Mouse (Mus musculus) inflammation-experienced regulatory T-cells, adult 6 months (primary cell): ENCODE results near the gene Galk1. TPM values are rescaled to one million over a fixed set of nuclear protein-coding genes. Genes with fewer than 3 reads are reported as not detected.

Source experiments
- ATAC-seq: one replicate; pipeline ENCODE4 v1.8.0; 2017
- polyA plus RNA-seq, 3 experiments: library from polyadenylated mRNA; unstranded; fragments of 100-300 nt; shearing (Covaris generic); gene quantifications; one replicate each; pipeline ENCODE4 v1.2.1; 2017

The Galk1 gene
- 10 to 100 TPM; 14.4 to 20.1 (median 15.9) TPM for polyA plus RNA-seq

DNA sequence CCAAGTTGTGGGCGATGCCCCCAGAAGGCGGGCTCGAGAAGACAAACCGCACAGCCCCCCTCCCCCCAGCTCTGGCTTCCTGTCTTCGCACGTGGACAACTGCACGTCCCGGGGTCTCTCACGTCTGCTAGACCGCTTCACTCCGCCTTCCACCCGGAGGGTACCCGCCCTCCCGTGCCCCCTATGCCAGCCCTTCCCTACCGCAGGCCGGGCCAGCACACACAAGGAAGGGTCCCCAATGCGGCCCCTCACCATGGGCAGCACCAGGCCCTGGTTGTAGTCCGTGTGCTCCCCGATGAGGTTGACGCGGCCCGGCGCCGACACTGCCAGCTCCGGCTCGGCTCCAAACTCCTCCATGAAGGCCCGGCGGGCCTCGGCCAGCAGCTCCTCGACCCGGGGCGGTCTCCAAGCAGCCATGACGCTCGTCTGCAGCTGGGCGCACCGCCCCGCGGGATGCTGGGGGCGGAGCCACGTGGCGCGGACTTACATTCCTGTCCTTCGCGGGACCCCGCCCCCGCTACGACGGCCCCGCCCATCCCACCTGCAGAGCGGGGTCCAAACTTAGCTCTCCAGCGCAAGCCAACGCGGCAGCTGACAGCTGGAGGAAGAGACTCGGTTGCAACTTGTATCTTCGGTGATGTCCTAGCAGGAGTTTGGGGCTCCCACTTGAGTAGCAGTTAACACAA is at the start of gene Galk1:
TSS of gene Galk1 (minus strand) at position 458 of the 686 bp plus-strand sequence.
- ATAC-seq, result peak; percentile 78

DNA sequence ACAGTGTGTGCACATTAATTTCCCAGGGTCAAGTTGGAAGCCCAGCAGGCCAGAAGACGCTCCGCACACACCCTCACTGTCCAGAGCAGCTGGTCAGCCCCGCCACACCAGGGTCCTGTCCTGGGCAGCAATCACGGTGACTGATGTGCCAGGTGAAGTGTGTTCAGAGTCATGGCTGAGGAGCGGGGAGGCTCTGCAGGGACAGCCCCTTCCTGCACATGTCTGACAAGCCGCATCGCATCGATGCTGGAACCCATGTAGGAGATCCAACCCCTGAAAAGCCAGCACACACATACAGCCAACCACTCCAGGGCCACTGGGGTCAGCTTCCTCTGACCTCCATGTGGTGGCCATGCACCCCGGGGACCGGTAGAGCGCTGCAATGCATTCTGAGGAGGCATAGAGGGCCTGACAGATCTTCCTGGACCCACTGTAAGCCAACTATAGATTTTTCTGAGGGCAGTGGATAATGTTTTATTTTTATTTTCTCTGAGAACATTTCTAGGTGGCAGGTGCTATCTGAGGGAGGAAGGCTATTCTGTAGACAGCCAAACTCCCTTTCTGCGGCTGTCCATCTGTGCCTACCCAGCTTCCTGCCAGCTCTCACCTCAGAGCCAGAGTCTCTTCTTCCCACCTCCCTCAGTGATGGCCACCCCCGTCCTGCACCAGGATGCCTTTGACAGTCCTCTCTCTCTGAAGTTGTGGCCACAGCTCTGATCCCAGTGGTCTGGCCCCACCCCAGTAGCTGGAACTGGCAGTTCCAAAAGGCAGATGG is 49.3 kb upstream of the Galk1 start:
- ATAC-seq, result no peak

DNA sequence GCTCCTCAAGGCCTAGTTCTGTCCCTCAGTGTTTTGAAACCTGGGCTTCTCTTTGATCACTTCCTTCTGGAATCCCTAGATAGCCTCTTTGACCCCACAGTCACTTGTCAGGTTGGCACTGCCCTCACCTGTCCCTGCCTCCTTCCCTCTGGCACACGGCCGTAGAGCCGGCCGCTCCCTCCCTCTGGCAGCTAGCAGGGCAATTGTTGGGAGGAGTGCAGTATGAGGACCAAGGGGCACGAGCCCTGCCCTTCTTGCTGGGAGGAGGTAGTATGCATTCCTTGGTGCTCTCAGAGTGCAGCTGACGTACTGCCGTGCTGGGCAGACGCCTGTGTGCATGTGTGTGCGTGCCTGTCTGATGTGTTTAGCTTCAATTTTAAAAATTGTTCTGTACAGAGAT is 48.1 kb upstream of the Galk1 start:
- ATAC-seq, result no peak

DNA sequence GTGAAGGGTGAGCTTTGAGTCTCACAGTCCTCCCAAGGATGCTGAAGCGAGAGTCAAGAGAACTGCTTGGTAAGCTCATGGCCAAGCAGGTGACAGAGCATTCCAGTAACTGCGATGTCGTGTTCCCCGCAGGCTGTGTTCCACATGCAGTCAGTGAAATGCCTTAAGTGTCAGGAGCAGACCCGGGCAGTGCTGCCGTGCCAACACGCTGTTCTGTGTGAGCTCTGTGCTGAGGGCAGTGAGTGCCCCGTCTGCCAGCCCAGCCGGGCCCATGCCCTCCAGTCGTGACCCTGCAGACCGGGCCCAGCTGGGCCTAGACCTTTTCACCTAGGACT is 47.1 kb upstream of the Galk1 start:
- ATAC-seq, result no peak

DNA sequence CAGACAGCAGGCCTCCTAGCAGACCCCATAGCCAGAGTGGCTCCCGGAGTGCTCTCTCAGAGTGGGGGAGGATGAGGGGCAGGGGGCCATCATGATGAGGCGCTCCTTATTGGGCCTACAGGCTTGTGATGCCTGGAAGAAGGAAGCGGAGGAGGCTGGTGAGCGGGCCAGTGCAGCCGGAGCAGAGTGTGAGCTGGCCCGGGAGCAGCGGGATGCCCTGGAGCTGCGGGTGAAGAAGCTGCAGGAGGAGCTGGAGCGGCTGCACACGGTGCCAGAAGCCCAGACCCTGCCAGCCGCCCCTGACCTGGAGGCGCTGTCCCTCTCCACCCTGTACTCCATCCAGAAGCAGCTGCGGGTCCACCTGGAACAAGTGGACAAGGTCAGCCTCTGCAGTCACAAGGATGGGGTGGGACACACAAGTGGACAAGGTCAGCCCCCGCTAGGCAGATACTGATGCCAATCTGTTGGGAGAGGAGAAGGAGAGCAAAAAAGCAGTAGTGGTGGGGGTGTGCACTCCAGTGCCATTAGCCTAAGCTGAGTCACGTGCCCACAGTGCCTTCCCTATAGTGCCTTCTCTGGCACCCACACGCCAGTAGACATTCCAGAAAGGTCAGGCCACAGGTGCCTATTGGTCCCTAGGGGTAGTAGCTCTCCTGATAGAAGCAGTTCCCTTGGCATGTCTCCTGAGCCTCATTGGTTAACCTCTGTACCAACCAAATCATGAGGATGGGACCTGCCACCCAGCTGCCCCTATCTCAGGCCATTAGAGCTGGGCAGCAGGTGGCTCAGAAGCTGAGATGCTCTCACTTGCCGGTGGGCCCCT is 46.6 kb upstream of the Galk1 start:
- no peak for ATAC-seq

GRCm38 (mm10) chr11:116058022-116058614 is 45.6 kb upstream of the Galk1 start:
- no peak for ATAC-seq

DNA sequence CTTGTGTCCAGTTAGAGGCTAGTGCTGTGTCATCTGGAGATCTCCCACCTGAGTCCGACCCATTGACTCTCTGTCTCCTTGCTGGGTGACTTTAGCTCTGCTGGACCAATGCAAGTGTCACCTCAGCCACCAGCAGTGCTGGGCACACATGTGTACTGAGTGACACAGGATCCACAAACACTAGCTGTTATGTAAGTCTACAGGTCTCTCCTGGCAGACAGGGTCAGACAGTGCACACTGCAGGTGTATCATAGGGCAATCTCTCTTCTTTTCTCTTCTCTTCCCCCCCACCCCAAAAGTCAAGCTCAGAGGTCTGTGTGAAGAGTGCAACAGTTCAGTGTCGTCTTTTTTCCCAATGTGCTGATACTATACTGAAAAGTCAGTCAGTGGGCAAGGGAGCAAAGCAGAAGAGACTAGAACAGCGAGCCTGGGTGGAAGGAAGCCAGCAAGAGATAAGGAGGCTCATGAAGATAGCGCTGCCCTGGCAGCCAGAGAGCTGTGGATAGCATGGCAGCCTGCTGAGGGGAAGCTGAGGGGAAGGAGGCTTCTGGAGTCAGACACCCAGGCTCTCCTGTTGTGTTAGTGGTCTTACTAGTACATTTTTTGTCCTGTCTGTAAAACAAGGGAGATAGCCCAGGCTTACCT is 44.8 kb upstream of the Galk1 start:
- ATAC-seq, result no peak

GRCm38 (mm10) chr11:116055873-116056272 is 43.4 kb upstream of the Galk1 start:
- no peak for ATAC-seq

DNA sequence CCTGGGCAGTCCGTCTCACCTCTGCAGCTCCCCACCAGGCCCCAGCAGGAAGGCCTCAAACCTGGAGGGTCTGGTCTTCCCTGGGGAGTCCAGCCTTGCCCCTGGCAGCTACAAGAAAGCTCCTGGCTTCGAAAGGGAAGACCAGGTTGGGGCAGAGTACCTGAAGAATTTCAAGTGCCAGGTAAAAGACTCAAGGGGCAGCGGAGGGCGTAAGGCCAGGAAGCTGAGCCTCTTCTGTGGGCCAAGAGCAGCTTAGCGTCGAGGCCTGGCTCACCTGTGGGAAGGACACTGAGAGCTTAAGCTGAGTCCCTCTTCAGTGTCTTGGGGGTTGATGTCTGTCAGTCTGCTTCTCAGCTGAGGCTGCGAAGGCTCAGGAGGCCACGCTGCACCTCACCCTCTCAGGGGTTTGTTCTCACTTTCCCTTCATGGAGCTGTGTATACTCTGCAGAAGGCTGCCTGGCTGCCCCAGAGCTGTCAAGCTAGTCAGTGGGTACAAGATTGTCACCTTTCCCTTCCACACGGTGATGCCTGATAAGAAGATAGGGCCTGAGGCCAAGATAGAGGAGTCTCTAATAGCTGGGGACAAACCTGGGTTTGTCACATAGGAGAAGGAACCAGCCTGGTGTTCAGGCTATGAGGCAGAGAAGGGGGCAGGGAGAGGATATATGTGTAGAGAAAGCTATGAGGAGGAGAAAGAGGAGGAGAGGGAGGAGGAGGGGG is 41.2 kb upstream of the Galk1 start:
- no peak for ATAC-seq

GRCm38 (mm10) chr11:116050196-116050595 is 37.7 kb upstream of the Galk1 start:
- ATAC-seq, result no peak

DNA sequence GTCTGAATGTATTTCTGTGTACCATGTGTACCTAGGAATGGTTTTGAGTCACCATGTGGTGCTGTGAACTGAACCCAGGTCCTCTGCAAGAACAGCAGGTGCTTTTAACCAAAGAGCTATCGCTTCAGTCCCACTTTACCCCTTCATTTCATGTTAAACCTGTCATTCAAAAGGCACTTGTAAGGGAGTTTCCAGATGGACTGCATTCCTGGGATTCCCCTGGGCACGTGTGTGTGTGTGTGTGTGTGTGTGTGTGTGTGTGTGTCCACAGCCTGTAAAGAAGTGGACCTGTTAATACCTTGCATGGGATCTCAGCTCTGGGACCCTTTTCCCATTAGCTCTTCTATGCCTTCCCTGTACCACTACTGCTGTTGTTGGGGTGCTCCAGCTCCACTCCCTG is 37.1 kb upstream of the Galk1 start:
- ATAC-seq, result no peak

DNA sequence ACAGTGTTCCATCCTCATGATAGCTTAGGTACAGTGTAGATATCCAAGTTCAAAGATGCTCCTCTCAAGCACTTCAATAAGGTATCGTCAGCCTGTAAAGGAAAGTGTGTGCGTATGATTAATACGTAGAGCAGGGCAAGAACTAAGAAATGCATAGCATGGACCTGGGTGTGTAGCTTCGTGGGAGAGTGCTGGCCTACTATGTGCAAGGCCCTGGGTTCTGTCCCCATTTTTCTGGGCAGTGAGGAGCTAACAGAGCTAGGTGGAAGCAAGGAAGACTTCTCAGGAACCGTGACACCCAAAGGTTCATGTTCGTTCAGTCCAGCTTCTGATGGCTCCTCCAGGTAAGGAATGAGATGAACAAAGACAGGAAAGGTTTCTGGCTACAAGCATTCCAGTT is 32.7 kb upstream of the Galk1 start:
- ATAC-seq, result no peak

DNA sequence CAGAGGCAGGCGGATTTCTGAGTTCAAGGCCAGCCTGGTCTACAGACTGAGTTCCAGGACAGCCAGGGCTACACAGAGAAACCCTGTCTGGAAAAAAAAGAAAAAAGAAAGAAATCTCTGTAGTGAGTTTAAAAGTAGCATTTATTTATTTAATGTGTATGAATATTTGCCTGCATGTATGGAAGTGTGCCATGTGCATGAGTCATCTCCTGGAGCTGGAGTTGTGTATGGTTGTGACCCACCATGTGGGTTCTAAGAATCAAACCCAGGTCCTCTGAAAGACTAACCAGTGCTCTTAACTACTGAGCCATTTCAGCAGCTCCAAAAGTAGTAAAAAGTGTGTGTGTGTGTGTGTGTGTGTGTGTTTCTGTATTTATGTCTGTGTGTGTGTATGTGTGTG is 30.8 kb upstream of the Galk1 start:
- no peak for ATAC-seq

DNA sequence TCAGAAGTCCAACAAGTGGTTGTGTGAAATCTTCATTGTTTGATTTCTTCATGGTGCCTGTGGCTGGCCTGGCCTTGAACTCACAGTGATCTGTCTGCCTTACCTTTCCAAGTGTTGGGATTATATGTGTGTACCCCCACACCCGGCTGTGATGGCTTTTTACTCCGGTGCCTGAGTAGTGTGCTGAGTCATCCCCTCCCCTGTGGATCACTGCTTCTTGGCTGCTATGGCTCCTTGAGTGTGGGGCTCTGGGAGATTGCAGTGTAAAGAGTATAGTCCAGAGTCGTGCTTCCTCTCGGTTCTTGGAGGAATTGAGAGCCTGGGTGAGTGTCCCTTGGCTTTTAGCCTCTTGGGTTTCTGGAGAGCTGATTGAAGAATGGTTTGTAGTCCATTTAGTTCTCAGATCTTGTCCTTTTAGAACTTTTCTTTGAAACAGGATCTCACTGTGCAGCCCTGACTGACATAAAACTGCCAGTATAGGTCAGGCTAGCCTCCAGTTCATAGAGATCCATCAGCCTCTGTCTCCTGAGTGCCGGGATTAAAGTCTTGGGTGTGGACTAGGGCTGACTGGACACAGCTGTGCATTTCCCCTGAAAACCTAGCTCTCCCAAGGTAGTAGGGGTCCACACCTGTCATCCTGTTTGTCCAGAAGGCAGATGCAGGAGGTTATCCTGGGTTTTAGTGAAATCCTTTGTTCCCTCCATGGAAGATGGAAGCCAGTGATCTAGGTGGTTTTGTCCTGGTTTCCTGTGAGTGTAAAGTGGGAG is 30.0 kb upstream of the Galk1 start:
- ATAC-seq, result no peak

GRCm38 (mm10) chr11:116041833-116042232 is 29.3 kb upstream of the Galk1 start:
- ATAC-seq, result no peak

DNA sequence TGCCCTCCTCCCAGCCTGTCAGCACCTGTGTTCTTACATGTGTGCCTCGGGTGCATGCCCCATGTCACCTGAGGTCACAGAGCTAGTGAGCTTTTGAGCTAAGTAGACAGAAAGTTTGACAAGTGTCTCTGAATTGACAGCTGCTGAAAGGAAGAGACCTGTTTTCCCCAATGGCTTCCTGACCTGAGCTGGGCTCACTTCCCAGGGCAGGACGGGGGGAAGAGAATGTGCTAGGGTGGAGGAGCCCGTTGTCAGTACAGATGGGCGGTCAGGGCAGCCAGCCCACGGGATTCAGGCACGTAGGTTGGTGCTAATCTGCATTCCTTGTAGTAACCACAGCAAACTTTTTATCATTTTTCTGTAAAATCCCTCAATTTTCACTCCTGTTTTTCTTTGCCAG is 28.1 kb upstream of the Galk1 start:
- ATAC-seq, result no peak

- ATAC-seq, result no peak
These were observed 25.3 kb upstream of the Galk1 start for GRCm38 (mm10) chr11:116037826-116038225.

DNA sequence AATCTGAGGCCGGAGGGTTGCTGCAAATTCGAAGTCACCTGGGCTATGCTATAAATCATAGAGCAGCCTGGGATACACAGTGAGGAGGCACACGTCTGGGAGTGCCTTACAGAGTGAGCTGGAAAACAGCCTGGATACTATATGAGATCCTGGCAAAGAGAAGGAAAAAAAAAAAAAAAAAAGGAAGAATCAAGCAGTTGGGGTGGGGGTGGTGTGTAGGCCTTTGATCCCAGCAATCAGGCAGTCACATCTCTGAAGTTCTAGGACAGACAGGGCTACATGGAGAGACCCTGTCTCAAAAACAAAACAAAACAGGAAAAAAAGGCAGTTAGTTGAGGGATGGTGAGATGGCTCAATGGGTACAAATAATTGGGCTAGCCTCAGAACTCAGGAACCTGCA is 24.2 kb upstream of the Galk1 start:
- no peak for ATAC-seq

GRCm38 (mm10) chr11:116034584-116034983 is 22.1 kb upstream of the Galk1 start:
- ATAC-seq, result no peak

DNA sequence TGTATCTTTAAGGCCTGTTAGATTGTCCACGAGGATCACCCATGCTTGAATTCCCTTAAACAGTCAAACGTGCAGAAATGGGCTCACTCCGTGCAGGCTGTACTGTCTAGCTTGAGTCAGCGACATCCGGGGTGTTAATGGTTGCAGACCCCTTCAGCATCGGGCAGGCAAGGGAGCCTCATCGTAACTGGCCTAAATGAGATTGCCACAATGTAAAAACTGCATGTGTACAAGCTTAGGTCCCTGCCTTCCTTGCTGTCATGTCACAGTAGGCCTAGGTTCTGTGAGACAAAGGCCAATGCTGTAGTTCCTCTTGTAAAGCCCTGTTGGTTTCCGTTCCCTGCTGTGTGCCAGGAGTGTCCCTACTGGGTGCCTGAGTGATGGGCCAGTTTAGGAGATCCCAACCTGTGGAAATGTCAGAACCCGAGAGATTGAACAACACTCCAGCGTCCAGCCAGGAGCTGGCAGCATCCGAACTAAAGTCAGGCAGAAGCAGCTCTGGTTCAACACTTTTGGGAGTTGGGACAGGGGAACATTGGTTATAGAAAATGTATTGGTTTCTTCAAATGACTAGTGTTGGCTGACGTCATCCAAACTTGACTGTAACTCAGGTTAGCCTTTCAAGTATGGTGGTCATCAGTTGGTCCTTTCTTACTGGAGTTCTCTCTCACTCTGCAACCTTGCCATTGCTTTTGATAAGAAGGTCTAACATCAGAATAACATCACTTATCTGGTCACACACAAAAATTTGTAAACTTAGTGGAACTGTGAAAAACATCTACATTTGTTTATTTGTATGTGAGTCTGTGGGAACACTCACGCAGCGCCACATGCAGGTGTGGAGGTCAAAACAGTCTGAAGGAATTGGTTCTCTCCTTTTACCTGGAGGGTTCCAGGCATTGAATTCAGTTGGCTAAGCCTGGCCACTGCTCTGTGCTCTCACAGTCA is 18.7 kb upstream of the Galk1 start:
- ATAC-seq, result peak; percentile 16
